Mouse (Mus musculus) NIH3T3 (cell line): ENCODE results near the gene Stoml1.
"Not testable (repeated sequence)": the region's sequence is repeated elsewhere in the genome, so short reads cannot be mapped to it uniquely, and the experiment has no call there.

Experiments used
- DNase-seq: peaks from one replicate; pipeline ENCODE4 v3.0.0-alpha.2; 2012; ENCODE audit warnings: low read depth

Gene Stoml1

DNA sequence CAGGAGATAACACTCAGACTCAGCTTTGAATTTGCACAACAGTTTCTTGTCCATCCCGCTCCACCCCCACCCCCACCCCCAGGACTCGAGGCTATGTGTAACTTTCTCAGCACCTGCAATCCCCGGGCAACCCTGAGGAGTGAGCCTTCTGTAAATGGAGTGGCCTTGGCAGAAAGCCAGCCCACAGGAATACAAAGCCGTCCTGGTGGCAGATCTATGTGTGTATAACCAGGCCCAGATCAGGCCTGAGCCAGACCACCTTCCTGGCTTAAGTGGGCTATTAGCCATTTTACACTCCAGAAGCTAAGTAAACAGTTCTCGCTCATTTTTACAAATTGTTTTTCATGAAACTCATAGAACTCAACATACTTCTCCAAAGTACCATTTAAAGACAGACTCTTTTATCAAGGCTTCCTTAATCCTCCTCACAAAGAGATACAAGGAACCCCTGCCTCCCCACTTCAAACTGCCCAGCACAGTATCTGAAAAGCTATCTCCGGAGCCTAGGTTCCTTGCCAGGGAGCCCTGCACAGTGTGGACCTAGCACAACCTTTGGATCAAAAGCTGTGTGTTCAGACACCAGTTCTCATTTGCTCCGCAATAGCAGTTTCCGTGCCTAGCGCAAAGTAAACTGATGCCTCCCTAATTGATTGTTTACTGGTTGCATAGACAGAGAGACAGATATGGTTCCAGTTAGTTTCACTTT, 11.0 kb upstream of the Stoml1 start:
- peak; percentile 39 for DNase-seq

DNA sequence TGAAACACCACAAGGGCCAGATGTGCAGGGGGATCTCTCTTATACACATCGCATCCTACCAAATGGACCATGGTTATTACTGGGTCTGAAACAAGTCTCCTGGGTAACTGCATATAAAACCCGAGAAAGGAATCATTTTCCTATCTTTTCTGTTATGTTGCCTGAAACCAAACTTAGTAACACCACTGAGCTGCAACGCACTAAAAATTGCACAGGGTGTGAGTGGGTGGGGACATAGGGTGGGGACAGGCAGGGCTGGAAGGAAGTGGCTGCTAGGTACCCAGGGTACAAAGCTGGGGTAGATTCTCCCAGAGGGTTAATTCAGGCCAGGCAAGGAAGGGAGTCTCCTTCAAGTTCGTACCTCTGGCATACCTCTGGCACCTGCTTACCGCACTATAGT, 10.3 kb upstream of the Stoml1 start:
- no peak for DNase-seq

- no peak for DNase-seq
These were observed 9.3 kb upstream of the Stoml1 start for GRCm38 (mm10) chr9:58243696-58244095.

DNA sequence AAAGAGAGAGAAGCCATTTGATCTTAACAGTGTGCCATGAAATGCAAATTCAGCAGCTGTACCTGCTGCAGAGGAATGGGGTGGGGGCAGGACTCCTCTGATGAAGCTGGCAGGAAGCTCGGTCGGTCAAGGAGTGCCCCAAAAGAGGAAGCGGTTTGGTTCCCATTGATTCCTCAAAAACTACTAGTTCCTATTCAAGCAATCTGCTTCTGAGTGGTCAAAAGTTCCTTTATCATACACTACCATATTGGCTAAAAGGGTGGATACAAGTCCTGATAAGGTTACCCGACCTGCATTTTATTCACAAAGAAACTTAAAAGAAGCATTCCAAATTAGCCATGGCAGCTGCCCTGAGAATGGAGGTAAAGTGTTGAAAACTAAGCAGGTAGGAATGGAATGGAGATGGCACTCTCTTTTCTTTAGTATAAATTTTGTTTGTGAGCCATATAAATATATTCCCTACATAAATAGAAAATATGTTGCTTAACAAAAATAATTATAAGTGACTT, 6.8 kb upstream of the Stoml1 start:
- no peak for DNase-seq

- DNase-seq: peak; percentile 93
These were observed 5.8 kb upstream of the Stoml1 start for GRCm38 (mm10) chr9:58247064-58247759.

- peak; percentile 21 for DNase-seq
These were observed 4.1 kb upstream of the Stoml1 start for GRCm38 (mm10) chr9:58248746-58249413.

DNA sequence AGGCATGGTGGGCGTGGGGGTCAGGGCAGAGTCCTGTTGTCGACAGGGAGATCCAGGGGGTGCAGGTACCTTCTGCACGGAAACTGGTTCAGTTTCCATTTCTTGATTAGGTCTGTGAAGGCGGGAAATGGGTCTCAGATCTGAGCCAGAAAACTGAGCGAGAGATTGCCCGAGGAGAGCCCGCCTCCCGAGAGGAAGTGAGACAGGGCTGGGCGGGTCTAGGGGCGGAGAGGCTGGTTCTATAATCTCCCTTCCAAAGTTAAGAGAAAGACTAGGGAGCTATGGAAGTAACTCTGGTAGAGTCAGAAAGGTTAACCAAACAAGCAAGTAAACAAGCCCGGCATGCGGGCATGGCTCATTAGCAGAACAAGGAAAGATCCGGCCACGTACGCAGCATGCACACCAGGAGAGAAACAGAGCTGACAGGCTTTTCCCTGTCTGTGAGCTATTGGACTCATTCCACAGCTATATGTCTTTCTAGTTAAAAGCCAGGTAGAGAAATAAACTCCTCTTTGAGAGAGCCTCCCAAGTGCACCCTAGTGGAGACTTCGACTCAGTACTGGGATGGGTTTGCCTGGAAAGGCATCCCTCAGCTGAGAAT, 3.3 kb upstream of the Stoml1 start, which contains the start of gene Pml:
Gene Pml, minus strand, starts transcription at position 195 of the 601 bp plus-strand sequence.
- DNase-seq: peak; percentile 84

GRCm38 (mm10) chr9:58250322-58250721, 2.6 kb upstream of the Stoml1 start:
- no peak for DNase-seq

DNA sequence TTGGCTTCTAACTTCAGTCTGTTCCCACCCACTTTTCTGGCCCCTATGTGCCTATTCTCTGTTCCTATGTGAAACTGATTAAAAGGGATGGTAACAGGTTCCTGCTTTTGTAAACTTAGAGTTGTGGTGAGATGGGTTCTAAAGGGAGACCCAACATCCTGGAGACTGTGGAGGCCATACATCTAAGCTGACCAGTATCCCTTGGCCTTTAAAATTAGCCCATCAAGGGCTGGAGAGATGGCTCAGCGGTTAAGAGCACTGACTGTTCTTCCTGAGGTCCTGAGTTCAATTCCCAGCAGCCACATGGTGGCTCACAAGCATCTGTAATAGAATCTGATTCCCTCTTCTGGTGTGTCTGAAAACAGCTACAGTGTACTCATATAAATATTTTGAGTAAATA, 2.2 kb upstream of the Stoml1 start:
- DNase-seq: not testable (repeated sequence)

DNA sequence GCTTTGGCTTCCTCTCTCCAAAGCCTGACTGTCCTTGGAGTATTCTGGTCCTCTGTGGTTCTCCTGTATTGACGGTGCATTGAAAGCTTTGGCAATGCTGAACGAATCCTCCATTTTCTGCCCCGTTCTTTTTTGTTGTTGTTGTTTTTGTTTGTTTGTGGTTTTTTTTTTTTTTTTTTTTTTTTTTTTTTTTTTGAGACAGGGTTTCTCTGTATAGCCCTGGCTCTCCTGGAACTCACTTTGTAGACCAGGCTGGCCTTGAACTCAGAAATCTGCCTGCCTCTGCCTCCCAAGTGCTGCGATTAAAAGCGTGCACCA, 800 bp downstream of the Stoml1 start:
- not testable (repeated sequence) for DNase-seq

DNA sequence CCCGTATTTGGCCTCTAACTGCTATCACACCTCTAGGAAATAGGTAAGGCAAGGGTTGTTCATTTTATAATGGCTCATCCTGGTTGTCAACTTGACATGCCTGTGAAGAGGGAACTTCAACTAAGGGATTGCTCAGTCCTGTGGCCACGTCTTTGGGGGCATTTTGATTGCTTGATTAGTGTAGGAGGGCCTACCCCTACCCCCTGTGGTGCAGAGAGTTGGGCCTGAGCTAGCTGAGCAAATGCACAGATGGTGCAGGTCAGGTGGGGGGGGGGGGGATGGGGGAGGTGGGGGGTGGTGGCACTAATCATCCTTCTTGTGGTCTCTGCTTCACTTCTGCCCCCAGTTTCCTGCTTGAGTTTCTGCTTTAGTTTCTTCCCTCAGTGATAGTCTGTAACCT, 2.1 kb downstream of the Stoml1 start:
- no peak for DNase-seq

GRCm38 (mm10) chr9:58255704-58256685, 3.0 kb downstream of the Stoml1 start:
- DNase-seq: no peak

- DNase-seq: no peak
These were observed 9.5 kb downstream of the Stoml1 start for GRCm38 (mm10) chr9:58262507-58262906.

GRCm38 (mm10) chr9:58265368-58265767, 12.4 kb downstream of the Stoml1 start:
- no peak for DNase-seq

GRCm38 (mm10) chr9:58266571-58267011, 13.6 kb downstream of the Stoml1 start:
- DNase-seq: no peak

- DNase-seq: no peak
These were observed 14.1 kb downstream of the Stoml1 start for GRCm38 (mm10) chr9:58267046-58267445.

- DNase-seq: peak; percentile 85
These were observed 15.7 kb downstream of the Stoml1 start for GRCm38 (mm10) chr9:58268384-58269313.

GRCm38 (mm10) chr9:58270081-58270480, 17.1 kb downstream of the Stoml1 start:
- DNase-seq: no peak

GRCm38 (mm10) chr9:58271109-58271508, 18.1 kb downstream of the Stoml1 start:
- DNase-seq: no peak

GRCm38 (mm10) chr9:58271551-58271950, 18.6 kb downstream of the Stoml1 start:
- not testable (repeated sequence) for DNase-seq
